ENCODE assay signal across 1 mouse cellular context in the genomic region with DNA sequence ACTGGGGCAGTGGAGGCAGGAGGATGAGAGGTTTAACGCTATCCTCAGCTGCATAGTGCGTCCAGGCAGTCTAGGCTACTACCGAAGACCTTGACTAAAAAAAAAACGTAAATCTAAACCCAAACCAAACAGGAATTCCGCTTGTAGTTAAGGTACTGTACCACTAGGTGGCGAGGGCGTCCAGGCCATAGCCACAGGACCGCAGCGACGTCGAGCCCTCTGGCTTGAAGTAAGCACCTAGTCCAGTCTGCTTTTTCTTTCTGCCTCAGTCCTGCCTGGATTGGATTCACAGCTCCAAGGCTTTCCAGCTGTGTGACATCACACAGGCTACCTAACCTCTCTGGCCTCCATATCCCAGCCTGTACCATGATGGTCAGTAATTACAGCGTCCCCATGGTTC.
TF ChIP-seq lines count a peak whose summit lies in the region.

No protein-coding gene starts in this region.

TF ChIP-seq in MEL, 35 proteins besides CTCF, POLR2A, EP300 and RAD21:
- TF ChIP-seq ETS1 (IDR thresholded peaks at IDR 0.05; ENCODE audit: low read depth, low read length) (no peak), MYC (IDR thresholded peaks at IDR 0.05; ENCODE audit: low read depth, low read length) (no peak), MAFK (IDR thresholded peaks at IDR 0.05; ENCODE audit: borderline replicate concordance, low read depth, low read length) (no peak), ZNF384 (IDR thresholded peaks at IDR 0.05; ENCODE audit: low read depth, low read length) (peak; percentile 78), ZMIZ1 (IDR thresholded peaks at IDR 0.05; ENCODE audit: low read depth, low read length) (no peak), UBTF (IDR thresholded peaks at IDR 0.05; ENCODE audit: borderline replicate concordance, insufficient read depth, low read depth, low read length) (no peak), JUND (IDR thresholded peaks at IDR 0.05; ENCODE audit: low read depth, low read length) (no peak), ZC3H11A (IDR thresholded peaks at IDR 0.05; ENCODE audit: low read depth, low read length) (peak; percentile 79), SIN3A (IDR thresholded peaks at IDR 0.05; ENCODE audit: low read length) (0 out of 2 replicates have a peak, but pooled peaks have one; percentile 24), SMC3 (IDR thresholded peaks at IDR 0.05; ENCODE audit: low read depth, low read length) (peak; percentile 85), USF2 (IDR thresholded peaks at IDR 0.05; ENCODE audit: borderline replicate concordance in 1 of 2, insufficient read depth in 1 of 2, low read depth in 1 of 2, low read length in 2 of 2) (no peak), NRF1 (IDR thresholded peaks at IDR 0.05; ENCODE audit: insufficient read depth, low read depth, low read length, poor library complexity, severe bottlenecking) (no peak), TAL1 (IDR thresholded peaks at IDR 0.05; ENCODE audit: low read length) (no peak), CHD2 (IDR thresholded peaks at IDR 0.05; ENCODE audit: low read length) (no peak), NELFE (IDR thresholded peaks at IDR 0.05; ENCODE audit: low read depth, low read length) (no peak), GABPA (IDR thresholded peaks at IDR 0.05; ENCODE audit: low read depth, low read length) (no peak), RCOR1 (IDR thresholded peaks at IDR 0.05; ENCODE audit: low read depth, low read length) (no peak), MYB (IDR thresholded peaks at IDR 0.05; ENCODE audit: low read depth, low read length) (no peak), CHD1 (IDR thresholded peaks at IDR 0.05; ENCODE audit: low read depth, low read length) (no peak), GATA1 (IDR thresholded peaks at IDR 0.05; ENCODE audit: low read depth, low read length) (no peak)
